Mouse (Mus musculus): ENCODE data around the gene Ctdspl. TPM values are rescaled to one million over a fixed set of nuclear protein-coding genes. Genes with fewer than 3 reads are reported as not detected.

Gene Ctdspl
- total RNA-seq, 1 experiment, result 2.9 TPM

DNA sequence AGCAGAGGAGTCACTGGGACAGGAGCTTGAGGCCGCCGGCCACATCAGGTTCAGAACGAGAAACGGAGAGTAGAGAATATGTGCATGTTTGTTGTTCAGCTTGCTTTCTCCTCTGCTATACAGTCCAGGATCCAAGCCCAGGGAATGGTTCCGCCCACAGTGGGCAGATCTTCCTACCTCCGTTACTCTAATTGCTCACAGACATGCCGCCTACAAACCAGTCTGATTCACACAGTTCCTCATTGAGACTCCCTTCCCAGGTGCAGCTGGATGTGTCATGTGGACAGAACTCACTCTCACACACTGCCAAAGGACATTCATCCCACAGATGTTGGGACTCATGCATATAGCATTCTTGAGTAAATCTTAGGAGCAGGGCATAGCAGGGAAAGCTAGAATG, 51.2 kb downstream of the Ctdspl start:
- in situ Hi-C loops (cut with MboI; ENCODE audit: low sequenced_read_pairs in 2 of 2, unreplicated experiment in 2 of 2), result no loop called here
- Histone ChIP-seq H3K4me3 (ENCODE audit: insufficient read depth in 1 of 2, low read depth in 1 of 2, low read length in 2 of 2, poor library complexity in 1 of 2, severe bottlenecking in 1 of 2) (no peak overlapping the region), H3K4me1 (ENCODE audit: control insufficient read depth in 2 of 2, insufficient read depth in 2 of 2, low read length in 2 of 2, poor library complexity in 1 of 2) (peaks cover 3 to 19% of the 10 kb centered on the region in 2 experiments; a peak in 2 of 4 replicates), H3K9me3 (ENCODE audit: control insufficient read depth, insufficient read depth, low read depth, low read length) (no peaks in the 10 kb centered on the region), H3K36me3 (ENCODE audit: control insufficient read depth, insufficient read depth, low read length, poor library complexity, severe bottlenecking) (no peaks in the 10 kb centered on the region), H3K27ac (ENCODE audit: insufficient read depth, low read depth, low read length, poor library complexity, severe bottlenecking) (no peak overlapping the region), H3K9ac (ENCODE audit: insufficient read depth, low read depth, low read length, poor library complexity, severe bottlenecking) (no peak overlapping the region)
- no peak for DNase-seq (ENCODE audit: low read depth, low spot score)
- no peak for TF ChIP-seq ZC3H11A (IDR thresholded peaks at IDR 0.05; ENCODE audit: borderline replicate concordance, low read depth, low read length)
- no peak for TF ChIP-seq CHD2 (IDR thresholded peaks at IDR 0.05; ENCODE audit: low read depth, low read length)
- no peak for TF ChIP-seq ZNF384 (IDR thresholded peaks at IDR 0.05; ENCODE audit: low read depth, low read length)
- no peak for TF ChIP-seq MAFK (IDR thresholded peaks at IDR 0.05; ENCODE audit: insufficient read depth, low read depth, low read length)
- TF ChIP-seq HCFC1 (IDR thresholded peaks at IDR 0.05; ENCODE audit: borderline replicate concordance, insufficient read depth, low read length), result no peak

DNA sequence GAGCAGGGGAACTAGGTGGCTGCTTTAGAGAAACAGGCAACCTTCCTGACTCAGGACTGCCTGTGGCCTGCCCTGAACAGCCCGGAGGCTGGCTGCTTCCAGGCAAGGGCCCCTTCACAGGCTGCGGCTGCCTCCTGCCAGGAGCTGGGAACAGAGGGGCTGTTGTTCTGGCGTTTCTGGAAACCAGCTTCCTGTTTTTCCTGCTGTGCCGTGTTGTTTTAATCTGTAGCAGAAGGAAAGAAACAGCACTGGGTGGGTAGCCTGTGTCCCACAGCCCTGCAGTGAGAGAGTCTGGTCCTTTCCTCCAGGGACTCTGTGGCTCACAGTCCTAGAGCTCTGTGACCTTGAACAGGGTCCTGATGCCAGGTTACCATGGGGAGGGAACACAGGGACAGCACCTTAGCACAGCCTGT, 54.2 kb downstream of the Ctdspl start:
- no peaks in the 10 kb centered on the region for H3K9me3 ChIP-seq (ENCODE audit: control insufficient read depth, insufficient read depth, low read depth, low read length)
- H3K4me3 ChIP-seq (ENCODE audit: insufficient read depth in 1 of 2, low read depth in 1 of 2, low read length in 2 of 2, poor library complexity in 1 of 2, severe bottlenecking in 1 of 2), result no peak overlapping the region
- TF ChIP-seq ZC3H11A (IDR thresholded peaks at IDR 0.05; ENCODE audit: borderline replicate concordance, low read depth, low read length) (no peak), MAFK (IDR thresholded peaks at IDR 0.05; ENCODE audit: insufficient read depth, low read depth, low read length) (no peak), HCFC1 (IDR thresholded peaks at IDR 0.05; ENCODE audit: borderline replicate concordance, insufficient read depth, low read length) (no peak), CHD2 (IDR thresholded peaks at IDR 0.05; ENCODE audit: low read depth, low read length) (no peak), ZNF384 (IDR thresholded peaks at IDR 0.05; ENCODE audit: low read depth, low read length) (no peak)
- H3K4me1 ChIP-seq (ENCODE audit: control insufficient read depth in 2 of 2, insufficient read depth in 2 of 2, low read length in 2 of 2, poor library complexity in 1 of 2), result peaks cover 5 to 29% of the 10 kb centered on the region in 2 experiments
- in situ Hi-C loops (cut with MboI; ENCODE audit: low sequenced_read_pairs in 2 of 2, unreplicated experiment in 2 of 2), result no loop called here
- peak overlapping the region; percentile 22; the same call in 1 of the 2 replicates for H3K27ac ChIP-seq (ENCODE audit: insufficient read depth, low read depth, low read length, poor library complexity, severe bottlenecking)
- H3K36me3 ChIP-seq (ENCODE audit: control insufficient read depth, insufficient read depth, low read length, poor library complexity, severe bottlenecking), result no peaks in the 10 kb centered on the region
- H3K9ac ChIP-seq (ENCODE audit: insufficient read depth, low read depth, low read length, poor library complexity, severe bottlenecking), result no peak overlapping the region
- no peak for DNase-seq (ENCODE audit: low read depth, low spot score)

DNA sequence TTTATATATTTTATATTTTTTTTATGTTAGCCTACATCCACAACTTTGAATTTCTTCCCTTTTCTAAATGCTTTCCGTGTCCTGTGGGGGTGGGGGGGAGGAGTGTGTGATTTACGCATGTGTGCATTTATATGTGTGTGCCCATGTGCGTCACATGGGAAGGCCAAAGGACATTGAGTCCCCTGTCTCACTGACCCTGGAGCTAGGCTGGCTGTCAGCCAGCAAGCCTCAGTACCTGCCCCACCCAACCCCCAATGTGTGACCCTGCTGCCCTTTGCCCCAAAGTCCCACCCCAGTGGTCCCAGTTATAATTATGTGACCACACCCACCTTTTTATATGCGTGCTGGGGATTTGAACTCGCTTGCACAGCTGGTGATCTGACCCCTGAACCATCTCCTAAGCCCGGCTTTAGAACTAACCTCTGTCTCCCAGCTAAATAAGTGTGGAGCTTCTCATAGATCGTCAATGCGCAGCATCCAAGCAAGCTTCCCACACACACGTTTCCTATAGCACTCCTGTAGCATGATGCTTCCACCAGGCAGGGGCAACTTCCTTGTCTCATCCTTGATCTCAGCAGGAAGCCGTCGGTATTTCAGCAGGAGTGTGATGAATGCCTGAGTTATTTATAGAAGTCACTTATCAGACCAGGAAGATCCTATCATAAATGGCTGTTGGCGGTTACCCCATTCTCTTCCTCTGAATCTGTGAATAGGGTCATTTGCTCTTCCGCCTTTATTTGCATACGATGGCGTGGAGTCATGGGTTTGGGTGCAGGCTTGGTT, 58.6 kb downstream of the Ctdspl start:
- Histone ChIP-seq H3K4me1 (ENCODE audit: control insufficient read depth in 2 of 2, insufficient read depth in 2 of 2, low read length in 2 of 2, poor library complexity in 1 of 2) (peaks cover 5 to 32% of the 10 kb centered on the region in 2 experiments), H3K36me3 (ENCODE audit: control insufficient read depth, insufficient read depth, low read length, poor library complexity, severe bottlenecking) (no peaks in the 10 kb centered on the region), H3K27ac (ENCODE audit: insufficient read depth, low read depth, low read length, poor library complexity, severe bottlenecking) (no peak overlapping the region), H3K9ac (ENCODE audit: insufficient read depth, low read depth, low read length, poor library complexity, severe bottlenecking) (no peak overlapping the region), H3K9me3 (ENCODE audit: control insufficient read depth, insufficient read depth, low read depth, low read length) (no peaks in the 10 kb centered on the region), H3K4me3 (ENCODE audit: insufficient read depth in 1 of 2, low read depth in 1 of 2, low read length in 2 of 2, poor library complexity in 1 of 2, severe bottlenecking in 1 of 2) (no peak overlapping the region)
- no peak for TF ChIP-seq MAFK (IDR thresholded peaks at IDR 0.05; ENCODE audit: insufficient read depth, low read depth, low read length)
- no peak for TF ChIP-seq CHD2 (IDR thresholded peaks at IDR 0.05; ENCODE audit: low read depth, low read length)
- TF ChIP-seq ZC3H11A (IDR thresholded peaks at IDR 0.05; ENCODE audit: borderline replicate concordance, low read depth, low read length), result no peak
- TF ChIP-seq ZNF384 (IDR thresholded peaks at IDR 0.05; ENCODE audit: low read depth, low read length), result no peak
- TF ChIP-seq HCFC1 (IDR thresholded peaks at IDR 0.05; ENCODE audit: borderline replicate concordance, insufficient read depth, low read length), result no peak
- in situ Hi-C loops (cut with MboI; ENCODE audit: low sequenced_read_pairs in 2 of 2, unreplicated experiment in 2 of 2), result no loop called here
- DNase-seq (ENCODE audit: low read depth, low spot score), result no peak

DNA sequence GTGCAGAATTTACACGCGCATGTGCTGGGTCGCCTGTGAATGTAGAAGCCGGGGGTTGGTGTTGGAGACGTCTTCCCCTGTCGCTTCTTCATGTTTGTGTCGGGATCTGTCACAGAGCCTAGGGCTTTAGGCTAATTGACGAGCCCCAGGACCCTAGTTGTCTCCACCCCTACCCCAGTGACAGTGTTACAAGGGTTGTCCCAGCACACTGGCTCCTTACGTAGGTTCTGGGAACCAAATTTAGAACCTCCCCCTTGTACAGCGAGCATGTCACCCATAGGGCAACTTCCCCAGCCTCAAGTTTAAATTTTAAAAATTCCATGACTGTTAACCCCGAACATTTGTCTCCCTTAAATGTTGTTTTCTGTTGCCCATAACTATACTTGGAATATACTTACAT, 60.0 kb downstream of the Ctdspl start:
- H3K9me3 ChIP-seq (ENCODE audit: control insufficient read depth, insufficient read depth, low read depth, low read length), result no peaks in the 10 kb centered on the region

More for the DNA sequence above, 60.0 kb downstream of the Ctdspl start:
- Histone ChIP-seq H3K9ac (ENCODE audit: insufficient read depth, low read depth, low read length, poor library complexity, severe bottlenecking) (no peak overlapping the region), H3K4me1 (ENCODE audit: control insufficient read depth in 2 of 2, insufficient read depth in 2 of 2, low read length in 2 of 2, poor library complexity in 1 of 2) (peaks cover 2 to 27% of the 10 kb centered on the region in 2 experiments; a peak in 3 of 4 replicates), H3K36me3 (ENCODE audit: control insufficient read depth, insufficient read depth, low read length, poor library complexity, severe bottlenecking) (no peaks in the 10 kb centered on the region), H3K4me3 (ENCODE audit: insufficient read depth in 1 of 2, low read depth in 1 of 2, low read length in 2 of 2, poor library complexity in 1 of 2, severe bottlenecking in 1 of 2) (no peak overlapping the region), H3K27ac (ENCODE audit: insufficient read depth, low read depth, low read length, poor library complexity, severe bottlenecking) (no peak overlapping the region)
- in situ Hi-C loops (cut with MboI; ENCODE audit: low sequenced_read_pairs in 2 of 2, unreplicated experiment in 2 of 2), result no loop called here
- TF ChIP-seq ZNF384 (IDR thresholded peaks at IDR 0.05; ENCODE audit: low read depth, low read length), result no peak
- TF ChIP-seq ZC3H11A (IDR thresholded peaks at IDR 0.05; ENCODE audit: borderline replicate concordance, low read depth, low read length), result no peak
- TF ChIP-seq CHD2 (IDR thresholded peaks at IDR 0.05; ENCODE audit: low read depth, low read length), result no peak
- TF ChIP-seq MAFK (IDR thresholded peaks at IDR 0.05; ENCODE audit: insufficient read depth, low read depth, low read length), result no peak
- TF ChIP-seq HCFC1 (IDR thresholded peaks at IDR 0.05; ENCODE audit: borderline replicate concordance, insufficient read depth, low read length), result no peak
- DNase-seq (ENCODE audit: low read depth, low spot score), result no peak
